Mouse (Mus musculus) cerebellum, postnatal 10 days (tissue): ENCODE results near the gene Tenm4.
A peak's percentile ranks its signal among the peaks of the same experiment; 100 is the strongest.

Experiments
- DNase-seq, 2 experiments: peaks; one replicate each; pipeline ENCODE4 v3.0.0; 2021; ENCODE audit warnings: mixed read lengths in 2 of 2

The Tenm4 gene

DNA sequence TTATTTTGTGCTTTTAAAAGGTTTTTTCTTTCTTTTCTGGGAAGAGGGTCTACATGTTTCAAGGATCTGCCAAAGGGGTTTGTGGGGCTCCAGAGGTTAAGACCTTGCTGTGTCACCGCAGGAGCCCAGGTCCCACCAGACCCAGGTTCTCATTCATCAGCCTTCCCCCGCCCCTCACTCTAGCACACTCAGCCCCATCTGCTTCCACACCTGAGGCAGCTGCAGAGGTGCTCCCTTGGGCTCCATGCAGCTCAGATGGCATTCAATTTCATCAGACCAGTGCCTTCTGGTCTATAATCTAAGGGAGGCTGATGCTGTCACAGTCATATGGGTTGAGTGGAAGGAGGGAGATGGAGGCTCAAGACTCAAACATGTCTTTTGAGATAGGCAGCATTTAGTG, 172.6 kb downstream of the Tenm4 start:
- no peak for DNase-seq

DNA sequence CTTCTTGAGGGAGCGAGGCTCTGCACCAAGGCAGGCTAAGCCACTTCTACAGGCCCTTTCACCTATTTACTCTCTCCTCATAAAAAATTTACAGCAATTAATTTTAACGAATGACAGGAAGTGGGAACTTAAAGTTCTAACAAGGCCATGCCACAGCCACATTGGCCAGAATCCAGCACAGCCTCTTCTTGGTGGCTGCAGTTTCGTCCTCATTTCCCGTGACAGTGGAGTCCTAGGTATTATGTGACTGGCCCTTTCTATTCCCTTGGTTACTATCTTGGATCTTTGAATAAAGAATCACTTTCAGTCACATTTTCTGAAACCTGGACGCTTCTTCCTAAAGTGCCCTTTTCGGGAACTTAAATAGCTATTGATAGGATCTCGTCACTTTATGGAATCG, 181.6 kb downstream of the Tenm4 start:
- DNase-seq = no peak

DNA sequence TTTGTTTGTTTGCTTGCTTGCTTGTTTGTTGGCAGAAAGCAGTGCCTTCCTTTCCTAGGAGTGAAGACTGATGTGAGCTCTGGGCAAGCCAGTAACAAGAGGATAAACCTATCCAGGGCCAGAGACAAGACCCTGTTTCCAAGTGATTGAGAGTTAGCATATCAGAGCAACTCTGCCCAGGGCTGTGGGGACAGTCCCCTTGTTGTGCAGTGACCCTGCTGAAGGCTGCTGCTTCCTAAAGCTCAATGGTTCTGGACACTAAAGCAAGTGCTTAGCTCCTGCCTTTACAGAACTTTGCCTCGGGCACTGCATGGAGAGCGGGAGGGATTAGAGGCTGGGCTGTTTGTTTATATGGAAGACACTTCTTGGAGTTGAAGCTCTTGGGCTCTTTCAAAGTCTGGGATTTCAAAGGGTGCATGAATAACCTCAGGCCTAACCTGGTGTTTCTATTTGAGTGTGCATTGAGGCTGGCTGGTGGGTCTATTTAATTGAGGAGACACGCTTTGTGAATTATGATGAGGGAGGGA, 185.3 kb downstream of the Tenm4 start:
- DNase-seq = no peak

DNA sequence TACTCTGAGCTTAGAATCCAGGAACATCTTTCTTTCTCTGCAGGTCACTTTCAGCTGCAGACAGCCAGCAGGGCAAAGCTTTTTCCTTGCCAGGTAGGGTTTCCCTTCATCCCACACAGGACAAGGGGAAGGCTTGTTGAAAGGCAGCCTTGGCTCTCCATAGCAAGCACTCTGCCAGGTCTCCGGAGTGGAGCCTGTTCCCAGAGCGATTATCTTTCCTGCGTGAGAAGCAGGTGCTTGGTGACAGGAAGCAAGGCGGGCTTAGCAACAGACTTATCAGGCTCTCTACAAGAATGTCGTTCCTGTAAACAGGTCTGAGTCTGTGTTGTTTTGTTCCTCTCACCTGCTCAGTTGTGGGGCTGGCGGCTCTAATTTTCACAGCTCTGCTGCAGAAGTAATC, 186.5 kb downstream of the Tenm4 start:
- peak; percentile 75 to 76 for DNase-seq

GRCm38 (mm10) chr7:96363311-96363710, 192.3 kb downstream of the Tenm4 start:
- DNase-seq = no peak

- DNase-seq = no peak
Measured at GRCm38 (mm10) chr7:96369947-96370346, 198.9 kb downstream of the Tenm4 start.

- DNase-seq = no peak
Measured at GRCm38 (mm10) chr7:96374004-96374663, 203.1 kb downstream of the Tenm4 start.

DNA sequence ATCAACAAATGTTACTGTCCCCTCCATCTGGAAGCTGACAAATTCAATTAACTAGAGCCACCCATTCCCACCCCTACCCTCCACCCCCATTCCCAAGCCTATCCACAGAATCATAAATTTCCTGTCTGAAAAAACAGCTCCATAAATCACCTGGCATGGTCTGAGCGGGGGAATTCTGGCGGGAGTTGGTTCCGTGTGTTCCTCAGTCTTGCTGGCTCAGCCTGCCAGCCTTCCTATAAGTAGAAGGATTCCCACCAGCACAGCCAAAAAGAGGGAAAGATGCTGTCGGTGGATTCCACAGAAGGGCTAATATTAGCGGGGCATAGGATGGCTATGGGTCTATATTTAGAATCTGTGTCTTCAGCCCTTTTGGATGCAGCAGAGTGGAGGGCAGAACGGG, 204.5 kb downstream of the Tenm4 start:
- no peak for DNase-seq

- DNase-seq = peak in 1 of 2 experiments; percentile 10
Measured at GRCm38 (mm10) chr7:96383686-96384528, 212.9 kb downstream of the Tenm4 start.

DNA sequence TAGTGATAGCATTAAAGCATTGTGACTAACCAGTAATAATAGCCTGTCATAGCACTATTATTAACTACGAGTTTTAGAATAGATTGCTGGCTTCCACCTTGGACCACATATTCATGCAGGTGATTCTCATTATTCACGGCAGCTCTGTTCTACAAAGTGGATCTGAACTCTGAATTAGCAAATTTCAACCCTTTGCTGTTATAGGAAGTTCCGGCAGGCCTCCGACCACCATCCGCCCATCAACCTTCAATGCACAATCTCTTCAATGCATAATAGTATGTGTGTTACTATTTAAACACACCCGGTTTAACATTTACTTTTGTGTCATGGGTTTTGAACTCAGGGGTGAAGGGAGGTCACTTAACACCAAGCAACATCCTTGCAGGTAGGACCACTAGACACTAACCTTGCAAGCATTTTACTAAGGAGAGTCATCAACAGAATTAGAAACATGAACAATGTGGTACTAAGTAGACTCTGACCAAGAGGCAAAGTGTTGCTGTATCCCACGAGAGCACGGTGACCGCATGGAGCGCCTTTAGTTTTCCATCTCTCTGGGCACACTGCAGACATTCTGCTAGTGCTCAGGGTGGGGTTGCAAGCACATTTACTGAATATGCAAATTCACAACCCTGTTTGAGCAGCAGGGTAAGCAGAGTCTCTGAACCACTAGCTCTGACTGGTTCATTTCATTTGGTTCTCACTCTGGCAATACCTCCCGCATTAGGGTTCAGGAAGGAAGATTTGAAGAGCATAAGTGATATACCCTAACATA, 213.9 kb downstream of the Tenm4 start:
- no peak for DNase-seq

- no peak for DNase-seq
Measured at GRCm38 (mm10) chr7:96385850-96386249, 214.8 kb downstream of the Tenm4 start.

GRCm38 (mm10) chr7:96390034-96390670, 219.1 kb downstream of the Tenm4 start:
- no peak for DNase-seq

DNA sequence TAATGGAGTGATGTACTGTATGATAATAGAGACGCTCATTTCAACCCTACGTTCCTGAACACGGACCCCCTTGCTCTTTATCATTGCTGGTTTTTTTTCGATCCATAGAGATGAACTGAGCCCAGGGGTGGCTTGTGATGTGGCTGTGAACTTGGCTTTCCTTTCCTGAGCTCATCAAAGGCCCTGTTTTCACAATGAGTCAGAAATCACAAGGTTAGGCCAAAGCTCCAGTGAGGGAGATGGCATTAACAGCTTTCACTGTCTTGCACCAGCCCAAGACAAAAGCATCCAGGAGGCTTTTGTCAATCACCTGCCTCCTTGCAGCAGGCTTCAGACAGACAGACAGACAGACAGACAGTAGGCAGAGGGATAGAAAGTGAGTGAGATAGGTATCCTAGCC, 219.8 kb downstream of the Tenm4 start:
- DNase-seq = no peak

DNA sequence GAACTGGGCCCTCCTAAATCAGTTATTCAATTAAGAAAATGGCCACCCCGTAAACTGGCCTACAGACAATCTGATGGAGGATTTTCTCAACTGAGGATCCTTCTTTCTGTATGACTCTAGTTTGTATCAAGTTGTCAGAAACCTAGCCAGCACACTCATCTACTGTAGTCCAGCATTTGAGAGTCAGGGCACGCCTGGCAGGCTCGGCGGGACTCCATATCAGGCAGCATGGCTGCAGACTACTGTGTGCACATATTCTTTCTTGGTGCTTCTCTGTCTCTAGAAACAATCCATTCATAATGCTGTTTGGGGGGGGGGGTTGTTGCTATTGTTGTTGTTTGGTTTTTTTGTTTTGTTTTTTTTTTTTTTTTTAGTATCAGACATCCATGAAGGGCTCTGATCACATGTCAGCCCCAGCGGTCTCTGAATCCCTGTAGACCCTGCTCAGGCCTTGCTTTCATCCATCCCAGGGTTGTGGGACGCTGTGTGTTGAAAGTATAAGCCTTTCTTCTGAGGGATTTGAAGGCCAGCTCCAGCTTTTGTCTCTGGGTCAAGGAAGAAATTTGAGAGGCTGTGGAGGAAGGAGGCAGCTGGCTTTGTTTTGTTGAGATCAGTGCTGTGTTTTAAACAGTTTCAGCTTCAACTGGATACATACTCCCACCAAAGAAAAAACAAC, 220.9 kb downstream of the Tenm4 start:
- DNase-seq = no peak

GRCm38 (mm10) chr7:96392600-96392999, 221.6 kb downstream of the Tenm4 start:
- DNase-seq = no peak

GRCm38 (mm10) chr7:96397940-96398339, 226.9 kb downstream of the Tenm4 start:
- peak; percentile 61 to 71 for DNase-seq

DNA sequence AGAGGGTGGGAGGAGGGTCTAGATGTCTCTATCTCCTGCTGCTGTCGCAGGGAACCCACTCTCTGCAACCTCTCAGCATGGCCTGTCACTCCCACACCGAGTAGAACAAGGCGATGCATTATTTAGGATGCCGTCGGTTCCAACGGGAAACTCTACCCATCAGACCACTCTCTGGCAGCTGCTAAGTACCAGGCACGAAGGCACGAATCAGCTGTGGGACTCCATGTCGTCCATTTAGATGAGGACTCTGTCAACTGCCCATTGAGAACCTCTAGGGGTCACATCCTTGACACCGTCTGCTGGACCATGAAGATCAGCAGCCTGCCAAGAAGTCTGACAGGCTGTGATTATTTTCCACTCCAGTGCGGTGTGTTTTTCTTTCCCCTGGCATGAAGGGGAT, 229.4 kb downstream of the Tenm4 start:
- DNase-seq = peak; percentile 67 to 71

GRCm38 (mm10) chr7:96406630-96407214, 235.7 kb downstream of the Tenm4 start:
- no peak for DNase-seq

DNA sequence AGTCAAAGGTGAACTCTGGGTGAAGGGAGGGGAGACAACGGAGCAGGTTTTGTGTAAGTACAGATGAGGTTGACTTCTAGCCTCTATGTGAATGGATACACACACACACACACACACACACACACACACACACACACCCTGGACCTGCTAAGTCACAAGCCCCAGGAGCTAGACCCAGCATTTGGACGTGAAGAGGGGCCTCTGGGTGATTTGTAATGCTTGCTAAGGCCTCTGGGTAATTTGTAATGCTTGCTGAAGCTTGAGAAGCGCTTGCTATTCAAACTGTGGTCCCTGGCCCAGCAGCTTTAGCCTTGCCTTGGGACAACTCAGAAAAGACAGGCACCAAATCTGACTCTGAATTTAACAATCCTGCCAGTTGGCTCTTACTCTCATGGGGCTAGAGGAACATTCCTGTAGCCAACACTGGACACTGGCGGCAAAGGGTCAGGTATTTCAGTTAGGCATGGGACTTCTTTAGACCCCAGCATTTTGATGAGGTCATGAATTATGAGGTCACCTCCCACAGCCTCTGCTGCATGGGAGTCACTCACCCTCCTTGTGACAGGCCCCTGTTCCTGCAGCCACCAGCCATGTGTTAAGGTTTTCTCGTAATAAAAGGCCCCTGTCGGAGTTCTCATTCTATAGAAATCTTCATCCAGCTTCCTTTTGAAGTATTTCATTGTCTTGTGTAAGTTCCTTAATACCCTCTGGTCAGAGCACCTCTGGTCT, 237.3 kb downstream of the Tenm4 start:
- DNase-seq = no peak

- no peak for DNase-seq
Measured at GRCm38 (mm10) chr7:96409323-96409880, 238.4 kb downstream of the Tenm4 start.

GRCm38 (mm10) chr7:96413822-96414221, 242.8 kb downstream of the Tenm4 start:
- peak; percentile 46 to 59 for DNase-seq
